Mouse (Mus musculus) limb, embryonic 11.5 days (tissue): ENCODE results near the gene Cx3cr1. TPM values are rescaled to one million over a fixed set of nuclear protein-coding genes. Genes with fewer than 3 reads are reported as not detected.

Experiments used
- ATAC-seq: fragments of 200-750 bp; cut with Nextera tagmentation; 2 replicates; pipeline ENCODE4 v1.8.0; 2017; ENCODE audit warnings: low read depth; ENCODE audit not compliant: insufficient number of reproducible peaks, low FRiP score, low TSS enrichment
- DNase-seq: peaks from one replicate; pipeline ENCODE4 v3.0.0-alpha.2; 2015; ENCODE audit warnings: low spot score
- H3K27ac ChIP-seq: fragments of 300-500 bp; sonication (generic); replicated peaks from 2 replicates; pipeline ENCODE4 v1.5.1; 2014; ENCODE audit warnings: low read depth, mild to moderate bottlenecking, low read length
- H3K27me3 ChIP-seq: fragments of 300-500 bp; sonication (generic); 2 replicates; pipeline ENCODE4 v1.6.1; 2014; ENCODE audit warnings: mild to moderate bottlenecking, low read length, mixed read lengths; ENCODE audit not compliant: control insufficient read depth, insufficient read depth
- H3K36me3 ChIP-seq: fragments of 300-500 bp; sonication (generic); 2 replicates; pipeline ENCODE4 v1.6.1; 2014; ENCODE audit warnings: mild to moderate bottlenecking, low read length, moderate library complexity, mixed read lengths; ENCODE audit not compliant: control insufficient read depth, insufficient read depth
- H3K4me1 ChIP-seq: fragments of 300-500 bp; sonication (generic); 2 replicates; pipeline ENCODE4 v1.6.1; 2014; ENCODE audit warnings: low read length, mixed read lengths; ENCODE audit not compliant: control insufficient read depth, insufficient read depth
- H3K4me2 ChIP-seq: fragments of 300-500 bp; sonication (generic); 2 replicates; pipeline ENCODE4 v1.6.1; 2014; ENCODE audit warnings: low read depth, mild to moderate bottlenecking, moderate library complexity; ENCODE audit not compliant: severe bottlenecking
- H3K4me3 ChIP-seq: fragments of 300-500 bp; sonication (generic); 2 replicates; pipeline ENCODE4 v1.5.1; 2014; ENCODE audit warnings: low read depth, low read length
- H3K9ac ChIP-seq: fragments of 300-500 bp; sonication (generic); 2 replicates; pipeline ENCODE4 v1.6.1; 2014; ENCODE audit warnings: mild to moderate bottlenecking, low read length
- H3K9me3 ChIP-seq: fragments of 300-500 bp; sonication (generic); 2 replicates; pipeline ENCODE4 v1.6.1; 2016; ENCODE audit warnings: low read length; ENCODE audit not compliant: control insufficient read depth
- WGBS: fragments of 180-500 bp; shearing (Covaris S2); extraction: QIAGEN DNeasy Blood & Tissue Kit; methylation state at CpG from one replicate; pipeline ENCODE4 v1.1.7; 2014; 5-methylcytosine and 5-hydroxymethylcytosine counted together
- polyA plus RNA-seq: library from polyadenylated mRNA; unstranded; fragments of >200 nt; fragmentation: Nextera tagmentation; extraction: Ambion mirVana; gene quantifications from 2 replicates; pipeline ENCODE4 v1.2.1, GENCODE M21; 2014

Gene Cx3cr1
- polyA plus RNA-seq, 1 experiment from 2014 or later, result 2.5 TPM

DNA sequence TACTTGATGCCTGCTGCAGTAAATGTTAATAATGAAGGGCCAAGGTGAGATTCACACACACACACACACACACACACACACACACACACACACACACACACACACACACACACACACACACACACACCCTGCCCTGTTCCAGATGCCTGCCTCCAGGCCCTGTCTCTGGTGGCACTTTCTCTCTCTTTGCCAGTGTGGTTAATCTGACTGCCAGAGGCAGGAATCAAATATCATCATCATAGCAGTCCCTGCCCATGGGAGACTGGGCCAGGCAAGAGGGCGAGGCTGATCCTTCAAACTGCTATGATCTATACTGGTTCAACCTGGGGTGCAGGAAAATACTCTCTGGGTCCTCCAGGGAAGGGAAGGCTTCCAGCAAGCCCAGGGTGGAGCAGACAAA, 149.8 kb downstream of the Cx3cr1 start:
- 90% methylated on average over 1 of the region's 1 CpGs for WGBS
- no peaks in the 10 kb centered on the region for H3K27me3 ChIP-seq
- H3K9ac ChIP-seq, result no peak overlapping the region
- H3K36me3 ChIP-seq, result peaks cover 15% of the 10 kb centered on the region
- ATAC-seq (no peak), DNase-seq (no peak)
- H3K9me3 ChIP-seq, result no peaks in the 10 kb centered on the region
- no peak overlapping the region for H3K27ac ChIP-seq
- no peak overlapping the region for H3K4me3 ChIP-seq
- H3K4me1 ChIP-seq, result no peaks in the 10 kb centered on the region
- H3K4me2 ChIP-seq, result no peak overlapping the region

DNA sequence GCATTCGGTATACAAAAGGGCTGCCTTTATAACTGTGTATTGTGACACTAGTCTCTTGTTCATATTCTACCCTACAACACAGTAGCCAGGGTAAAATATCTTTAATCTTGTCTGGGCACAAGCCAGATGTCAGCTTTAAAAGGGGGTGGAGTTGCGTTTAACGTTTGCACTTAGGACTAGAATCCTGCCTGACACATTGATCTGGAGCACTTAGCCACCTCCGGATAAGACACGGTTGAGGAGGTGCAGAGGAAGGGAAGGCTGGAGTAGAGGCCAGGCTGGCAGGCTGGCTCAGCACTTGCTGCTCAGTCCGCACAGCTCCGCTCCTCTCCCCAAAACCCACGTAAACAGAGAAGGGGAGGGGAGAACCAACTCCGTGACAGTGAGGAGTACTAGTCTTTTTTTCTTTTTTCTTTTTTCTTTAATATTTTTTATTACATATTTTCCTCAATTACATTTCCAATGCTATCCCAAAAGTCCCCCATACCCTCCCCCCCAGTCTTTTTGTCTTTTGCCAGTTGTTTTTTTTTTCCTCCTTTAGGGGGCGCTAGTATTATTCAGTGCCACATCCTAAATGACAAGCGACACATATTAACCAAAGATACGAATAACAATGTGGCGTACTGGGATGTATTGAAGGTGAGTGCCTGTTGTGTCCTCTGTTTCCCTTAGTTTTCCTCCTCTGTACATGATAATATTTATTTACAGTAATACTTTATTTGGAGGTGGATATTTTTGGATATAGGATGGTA, 156.4 kb downstream of the Cx3cr1 start:
- Histone ChIP-seq H3K27ac (no peak overlapping the region), H3K36me3 (peaks cover 18% of the 10 kb centered on the region), H3K4me1 (no peaks in the 10 kb centered on the region), H3K4me2 (no peak overlapping the region), H3K27me3 (no peaks in the 10 kb centered on the region), H3K4me3 (no peak overlapping the region), H3K9ac (no peak overlapping the region), H3K9me3 (no peaks in the 10 kb centered on the region)
- ATAC-seq, result no peak
- WGBS, result 81% methylated on average over 13 of the region's 13 CpGs
- no peak for DNase-seq

DNA sequence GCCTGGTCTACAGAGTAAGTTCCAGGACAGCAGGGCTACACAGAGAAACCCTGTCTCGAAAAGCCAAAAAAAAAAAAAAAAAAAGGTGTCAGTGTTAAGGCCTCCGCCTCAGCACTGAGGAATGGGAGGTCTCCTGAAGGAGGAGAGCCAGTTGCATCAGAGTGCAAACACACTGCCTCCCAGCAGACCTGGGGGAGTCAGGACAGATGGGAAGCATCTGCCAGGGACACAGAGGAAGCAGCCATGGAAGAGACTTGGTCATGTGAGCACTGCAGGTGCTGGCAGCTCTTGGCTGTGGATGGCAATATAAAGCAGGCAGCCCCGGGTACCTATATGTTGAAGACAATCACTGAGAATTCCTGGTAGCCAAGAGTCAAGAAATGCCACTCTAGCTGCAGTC, 159.7 kb downstream of the Cx3cr1 start:
- ATAC-seq (no peak), DNase-seq (no peak)
- no peak overlapping the region for H3K9ac ChIP-seq
- no peak overlapping the region for H3K4me3 ChIP-seq
- no peaks in the 10 kb centered on the region for H3K9me3 ChIP-seq
- 93% methylated on average over 3 of the region's 3 CpGs for WGBS
- no peaks in the 10 kb centered on the region for H3K27me3 ChIP-seq
- H3K36me3 ChIP-seq, result peaks cover 23% of the 10 kb centered on the region
- no peak overlapping the region for H3K4me2 ChIP-seq
- H3K4me1 ChIP-seq, result no peaks in the 10 kb centered on the region
- no peak overlapping the region for H3K27ac ChIP-seq

DNA sequence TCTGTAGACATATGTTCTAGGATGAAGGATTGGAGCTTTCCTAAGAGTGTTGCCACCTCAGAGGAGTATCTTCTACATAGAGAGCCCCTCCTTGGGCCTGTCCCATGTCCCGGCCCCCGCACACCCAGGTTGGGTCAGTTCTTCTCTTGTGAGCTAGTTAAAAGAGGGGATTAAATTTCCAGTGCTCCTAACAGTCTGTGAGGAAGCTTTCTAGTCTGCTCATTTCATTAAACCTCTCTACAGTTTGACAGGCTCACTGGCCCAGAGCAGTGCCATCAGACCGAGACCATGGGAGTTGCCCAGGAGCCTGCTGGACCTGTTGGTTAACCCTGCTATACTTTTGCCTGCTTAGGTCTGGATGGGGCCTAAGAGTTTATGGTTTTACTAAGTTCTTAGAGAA, 161.0 kb downstream of the Cx3cr1 start:
- H3K9me3 ChIP-seq, result no peaks in the 10 kb centered on the region
- ATAC-seq, result no peak
- no peak overlapping the region for H3K4me2 ChIP-seq
- no peak overlapping the region for H3K27ac ChIP-seq
- H3K4me3 ChIP-seq, result no peak overlapping the region
- no peak overlapping the region for H3K9ac ChIP-seq
- H3K4me1 ChIP-seq, result no peaks in the 10 kb centered on the region
- no peaks in the 10 kb centered on the region for H3K27me3 ChIP-seq
- peaks cover 23% of the 10 kb centered on the region for H3K36me3 ChIP-seq
- no peak for DNase-seq
- 93% methylated on average over 3 of the region's 3 CpGs for WGBS

DNA sequence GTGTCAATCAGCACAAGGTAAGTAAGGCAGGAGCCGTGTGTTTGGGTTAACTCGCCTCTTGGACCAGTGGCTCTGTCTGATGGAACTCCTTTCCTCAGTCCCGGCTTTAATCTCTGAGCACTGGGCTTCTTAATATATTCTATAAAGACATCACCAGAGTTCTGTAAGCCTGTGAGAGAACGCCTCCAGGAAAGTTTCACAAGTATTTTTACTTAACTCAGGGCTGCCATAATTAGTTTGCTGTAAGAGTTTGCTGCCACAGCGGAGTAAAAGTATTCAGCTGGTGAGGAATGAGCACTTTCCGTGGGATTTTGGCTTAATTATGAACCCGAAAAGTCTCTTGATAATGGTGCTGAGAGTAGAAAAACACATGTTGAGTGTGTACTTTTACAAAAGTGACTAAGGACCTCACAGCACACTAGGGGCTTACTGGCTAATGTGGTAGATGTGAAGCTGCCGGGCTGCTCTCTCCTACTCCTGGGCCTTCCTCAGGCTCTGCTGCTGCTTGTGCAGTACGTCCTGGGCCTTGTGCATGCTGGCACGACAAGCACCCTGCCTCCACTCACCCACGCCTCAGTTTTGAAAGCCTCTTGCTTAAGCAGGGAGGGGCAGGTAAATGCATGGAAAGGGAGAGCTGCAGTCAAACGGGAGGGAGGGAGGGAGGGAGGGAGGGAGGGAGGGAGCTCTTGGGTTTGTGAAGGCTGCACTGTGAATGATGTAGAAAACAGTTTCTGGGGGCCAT, 167.1 kb downstream of the Cx3cr1 start:
- Histone ChIP-seq H3K9ac (no peak overlapping the region), H3K4me1 (no peaks in the 10 kb centered on the region), H3K9me3 (no peaks in the 10 kb centered on the region), H3K27ac (no peak overlapping the region), H3K27me3 (no peaks in the 10 kb centered on the region), H3K36me3 (peaks cover 6% of the 10 kb centered on the region), H3K4me3 (no peak overlapping the region), H3K4me2 (no peak overlapping the region)
- ATAC-seq, result no peak
- DNase-seq, result no peak
- 86% methylated on average over 12 of the region's 12 CpGs for WGBS

DNA sequence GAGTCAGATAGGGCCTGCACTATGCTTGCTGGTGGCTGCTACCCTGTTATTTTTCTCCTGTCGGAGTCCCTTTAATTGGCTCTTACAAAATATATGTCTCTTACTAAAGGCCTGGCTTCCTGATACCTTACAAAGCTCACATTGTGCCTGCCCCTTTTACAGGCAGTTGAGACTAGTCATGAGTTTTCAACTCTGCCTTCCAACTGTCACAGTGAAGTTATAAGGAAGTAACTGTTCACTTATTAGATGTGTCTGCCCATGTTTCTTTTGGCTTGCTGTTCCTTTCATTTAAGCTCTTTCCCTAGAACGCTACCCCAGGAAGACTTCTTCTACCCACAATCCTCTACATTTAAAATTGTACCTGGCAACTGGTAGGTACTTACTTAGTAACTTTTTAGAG, 170.2 kb downstream of the Cx3cr1 start:
- Histone ChIP-seq H3K4me1 (peaks cover 7% of the 10 kb centered on the region), H3K4me2 (no peak overlapping the region), H3K9me3 (no peaks in the 10 kb centered on the region), H3K27ac (no peak overlapping the region), H3K9ac (no peak overlapping the region), H3K4me3 (no peak overlapping the region), H3K36me3 (peaks cover 2% of the 10 kb centered on the region), H3K27me3 (no peaks in the 10 kb centered on the region)
- ATAC-seq (no peak), DNase-seq (no peak)
- WGBS, result 88% methylated on average over 2 of the region's 2 CpGs

GRCm38 (mm10) chr9:119895040-119895721, 174.5 kb downstream of the Cx3cr1 start:
- DNase-seq (no peak), ATAC-seq (peak; percentile 66)
- Histone ChIP-seq H3K4me3 (peak overlapping the region; percentile 91), H3K36me3 (no peaks in the 10 kb centered on the region; the same call in 1 of the 2 replicates), H3K4me2 (peak overlapping the region; percentile 91), H3K27me3 (no peaks in the 10 kb centered on the region), H3K27ac (peak overlapping the region; percentile 61; the same call in 1 of the 2 replicates), H3K9me3 (no peaks in the 10 kb centered on the region), H3K4me1 (peaks cover 7% of the 10 kb centered on the region), H3K9ac (peak overlapping the region; percentile 83)
- 2% methylated on average over 50 of the region's 71 CpGs for WGBS

DNA sequence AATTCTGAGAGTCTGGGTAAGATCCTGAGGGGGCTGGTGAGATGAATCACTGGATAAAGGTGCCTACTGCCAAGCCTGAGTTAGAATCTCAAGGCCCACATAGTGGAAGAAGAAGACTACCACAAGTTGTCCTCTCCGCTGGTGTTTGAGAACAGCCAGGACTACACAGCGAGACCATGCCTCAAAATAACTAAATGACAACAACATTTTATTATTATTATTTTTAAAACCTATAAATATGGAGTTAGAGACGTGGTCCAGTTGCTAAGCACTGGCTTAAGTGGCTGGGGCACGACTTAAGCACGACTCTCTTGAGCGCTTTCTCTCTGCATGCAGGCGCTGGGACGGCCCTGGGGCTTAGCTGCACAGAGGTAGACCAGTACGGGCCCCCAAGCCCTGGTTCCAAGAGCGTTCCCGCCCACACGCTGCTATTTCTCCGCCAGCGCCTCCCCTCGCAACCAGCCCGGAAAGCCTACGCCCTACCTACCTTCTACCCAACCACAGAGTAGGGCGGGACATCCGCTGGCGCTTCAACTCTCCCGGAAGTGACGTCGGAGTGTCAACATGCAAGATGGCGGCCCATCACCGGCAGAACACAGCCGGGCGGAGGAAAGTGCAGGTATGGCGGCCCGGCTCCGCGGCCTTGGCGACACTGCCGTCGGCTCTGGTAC, 175.2 kb downstream of the Cx3cr1 start, which contains the start of gene Wdr48:
Gene Wdr48, plus strand, starts transcription at position 540 of the 671 bp plus-strand sequence.
- 4% methylated on average over 34 of the region's 34 CpGs for WGBS
- ATAC-seq, result peak; percentile 98

More for the DNA sequence above, 175.2 kb downstream of the Cx3cr1 start, which contains the start of gene Wdr48:
- peak within 1 kb of the TSS; percentile 91 for H3K4me2 ChIP-seq
- no peaks in the 10 kb centered on the region; the same call in 1 of the 2 replicates for H3K36me3 ChIP-seq
- DNase-seq, result peak; percentile 98
- peak within 1 kb of the TSS; percentile 83 for H3K9ac ChIP-seq
- peaks cover 7% of the 10 kb centered on the region for H3K4me1 ChIP-seq
- peak within 1 kb of the TSS; percentile 91 for H3K4me3 ChIP-seq
- H3K27ac ChIP-seq, result peak within 1 kb of the TSS; percentile 61; the same call in 1 of the 2 replicates
- H3K27me3 ChIP-seq, result no peaks in the 10 kb centered on the region
- H3K9me3 ChIP-seq, result no peaks in the 10 kb centered on the region
